Mouse (Mus musculus) ES-Bruce4 (cell line): ENCODE data around the gene Rdx. TPM values are rescaled to one million over a fixed set of nuclear protein-coding genes. Genes with fewer than 3 reads are reported as not detected.

Experiments used
- H3K27ac ChIP-seq: 2 replicates; pipeline ENCODE4 v1.5.1; 2012; ENCODE audit warnings: low read length, inconsistent platforms; ENCODE audit not compliant: insufficient read depth
- H3K27me3 ChIP-seq: 2 replicates; pipeline ENCODE4 v1.6.1; 2012; ENCODE audit warnings: mild to moderate bottlenecking, low read length, inconsistent platforms; ENCODE audit not compliant: control insufficient read depth, poor library complexity, insufficient read depth, severe bottlenecking
- H3K36me3 ChIP-seq: 2 replicates; pipeline ENCODE4 v1.6.1; 2012; ENCODE audit warnings: inconsistent platforms, mild to moderate bottlenecking, low read length, moderate library complexity; ENCODE audit not compliant: control insufficient read depth, poor library complexity, insufficient read depth, severe bottlenecking
- H3K4me1 ChIP-seq: one replicate; pipeline ENCODE4 v1.8.1; 2011; ENCODE audit warnings: low read length; ENCODE audit not compliant: control insufficient read depth, insufficient read depth
- H3K4me3 ChIP-seq: 2 replicates; pipeline ENCODE4 v1.5.1; 2011; ENCODE audit warnings: low read depth, mild to moderate bottlenecking, low read length
- H3K9ac ChIP-seq: 2 replicates; pipeline ENCODE4 v1.6.1; 2012; ENCODE audit warnings: low read depth, mild to moderate bottlenecking, inconsistent platforms; ENCODE audit not compliant: poor library complexity, severe bottlenecking
- H3K9me3 ChIP-seq: replicated peaks from 2 replicates; pipeline ENCODE4 v1.6.1; 2012; ENCODE audit warnings: mild to moderate bottlenecking, low read length, inconsistent platforms; ENCODE audit not compliant: control insufficient read depth, poor library complexity, insufficient read depth, severe bottlenecking
- CTCF ChIP-seq: IDR thresholded peaks from one replicate; pipeline ENCODE4 v1.8.1; 2011; ENCODE audit warnings: low read depth, low read length
- EP300 ChIP-seq: IDR thresholded peaks from 2 replicates; pipeline ENCODE4 v1.6.1; 2011; ENCODE audit warnings: low read depth, low read length; ENCODE audit not compliant: insufficient read depth
- POLR2A ChIP-seq: IDR thresholded peaks from one replicate; pipeline ENCODE4 v1.8.1; 2011; ENCODE audit warnings: low read length; ENCODE audit not compliant: insufficient read depth
- polyA plus RNA-seq: library from polyadenylated mRNA; stranded (reverse); fragments of >200 nt; gene quantifications from 2 replicates; pipeline ENCODE4 v1.2.4, GENCODE M21; 2011; ENCODE audit warnings: low read depth; ENCODE audit not compliant: missing spikeins, insufficient read depth, insufficient read length

Gene Rdx
- polyA plus RNA-seq, 1 experiment: 157 TPM

- H3K4me3 ChIP-seq: no peak overlapping the region
- peaks cover 9% of the 10 kb centered on the region for H3K36me3 ChIP-seq
- TF ChIP-seq EP300 (no peak), CTCF (no peak), POLR2A (no peak)
- H3K27ac ChIP-seq: no peak overlapping the region
- H3K9me3 ChIP-seq: no peaks in the 10 kb centered on the region
- H3K27me3 ChIP-seq: no peaks in the 10 kb centered on the region
- H3K9ac ChIP-seq: no peak overlapping the region
- H3K4me1 ChIP-seq: no peaks in the 10 kb centered on the region
Measured at GRCm38 (mm10) chr9:52092311-52092710, 45.3 kb downstream of the Rdx start.

DNA sequence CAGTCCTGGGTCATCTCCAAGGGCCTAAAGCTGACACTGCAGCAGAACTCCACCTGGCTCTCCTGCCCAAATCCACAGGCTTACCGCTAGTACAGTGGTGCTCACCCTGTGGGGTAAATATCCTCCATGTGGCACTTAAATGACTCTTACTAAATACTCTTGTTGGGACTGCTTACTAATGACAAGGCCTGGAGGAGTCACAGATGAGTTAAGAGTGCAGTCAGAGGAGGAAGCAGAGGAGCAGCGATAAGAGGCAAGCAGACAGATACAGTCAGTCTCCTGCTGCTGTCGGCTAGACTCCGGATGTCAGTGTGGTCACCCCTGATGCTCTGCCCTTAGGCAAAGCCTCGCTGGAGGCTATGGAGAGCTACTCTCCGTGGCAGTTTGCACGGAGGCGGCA is 46.1 kb downstream of the Rdx start:
- no peaks in the 10 kb centered on the region for H3K9me3 ChIP-seq
- no peak overlapping the region for H3K27ac ChIP-seq
- H3K9ac ChIP-seq: no peak overlapping the region
- H3K36me3 ChIP-seq: peaks cover 4% of the 10 kb centered on the region
- H3K27me3 ChIP-seq: no peaks in the 10 kb centered on the region
- H3K4me3 ChIP-seq: no peak overlapping the region
- H3K4me1 ChIP-seq: no peaks in the 10 kb centered on the region
- TF ChIP-seq CTCF: no peak
- no peak for TF ChIP-seq POLR2A
- TF ChIP-seq EP300: no peak

GRCm38 (mm10) chr9:52094016-52094415 is 47.0 kb downstream of the Rdx start:
- H3K4me3 ChIP-seq: no peak overlapping the region
- no peak overlapping the region for H3K9ac ChIP-seq
- H3K27me3 ChIP-seq: no peaks in the 10 kb centered on the region
- H3K36me3 ChIP-seq: no peaks in the 10 kb centered on the region
- no peaks in the 10 kb centered on the region for H3K9me3 ChIP-seq
- no peaks in the 10 kb centered on the region for H3K4me1 ChIP-seq
- no peak overlapping the region for H3K27ac ChIP-seq
- TF ChIP-seq POLR2A: no peak
- no peak for TF ChIP-seq CTCF
- no peak for TF ChIP-seq EP300

GRCm38 (mm10) chr9:52094471-52094980 is 47.6 kb downstream of the Rdx start:
- no peaks in the 10 kb centered on the region for H3K4me1 ChIP-seq
- H3K27ac ChIP-seq: no peak overlapping the region
- no peaks in the 10 kb centered on the region for H3K36me3 ChIP-seq
- H3K4me3 ChIP-seq: no peak overlapping the region
- no peak for TF ChIP-seq CTCF
- TF ChIP-seq EP300: no peak
- TF ChIP-seq POLR2A: no peak
- H3K9me3 ChIP-seq: no peaks in the 10 kb centered on the region
- H3K9ac ChIP-seq: no peak overlapping the region
- no peaks in the 10 kb centered on the region for H3K27me3 ChIP-seq

DNA sequence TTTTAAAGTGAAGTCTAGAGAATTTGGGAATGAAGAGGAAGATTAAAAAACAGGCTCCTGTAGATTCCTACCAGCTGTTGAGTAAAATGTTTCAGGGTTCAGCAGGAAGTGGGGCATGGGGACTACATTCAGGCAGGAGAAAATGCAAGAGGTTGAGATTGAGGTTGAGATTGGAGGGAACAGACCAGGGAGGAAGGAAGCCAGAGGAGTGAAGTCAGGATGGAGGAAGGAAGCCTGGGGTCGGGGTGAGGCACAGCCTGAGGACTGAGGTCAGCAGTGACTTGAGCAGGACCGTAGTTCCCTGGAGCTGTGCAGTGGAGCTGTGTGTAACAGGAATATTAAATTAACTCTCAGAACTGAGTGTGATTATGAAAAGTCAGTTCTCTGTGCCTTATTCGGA is 48.7 kb downstream of the Rdx start:
- no peaks in the 10 kb centered on the region for H3K36me3 ChIP-seq
- H3K27me3 ChIP-seq: no peaks in the 10 kb centered on the region
- no peak overlapping the region for H3K27ac ChIP-seq
- H3K9me3 ChIP-seq: no peaks in the 10 kb centered on the region
- H3K9ac ChIP-seq: no peak overlapping the region
- H3K4me3 ChIP-seq: no peak overlapping the region
- TF ChIP-seq POLR2A: no peak
- TF ChIP-seq EP300: no peak
- no peak for TF ChIP-seq CTCF
- no peaks in the 10 kb centered on the region for H3K4me1 ChIP-seq

GRCm38 (mm10) chr9:52097386-52097785 is 50.4 kb downstream of the Rdx start:
- Histone ChIP-seq H3K4me3 (no peak overlapping the region), H3K27ac (no peak overlapping the region), H3K9ac (no peak overlapping the region), H3K27me3 (no peaks in the 10 kb centered on the region), H3K4me1 (no peaks in the 10 kb centered on the region), H3K36me3 (no peaks in the 10 kb centered on the region), H3K9me3 (no peaks in the 10 kb centered on the region)
- TF ChIP-seq CTCF (no peak), POLR2A (no peak), EP300 (no peak)
